Mouse (Mus musculus): ENCODE data around the gene Mettl27. TPM values are rescaled to one million over a fixed set of nuclear protein-coding genes. Genes with fewer than 3 reads are reported as not detected.
A peak's percentile ranks its signal among the peaks of the same experiment; 100 is the strongest.
"Not testable (repeated sequence)": the region's sequence is repeated elsewhere in the genome, so short reads cannot be mapped to it uniquely, and the experiment has no call there.

Mettl27 gene
- polyA plus RNA-seq, 1 experiment from 2014 or later, result 23.9 TPM

- 7% methylated on average over 19 of the region's 19 CpGs for WGBS
- ATAC-seq (ENCODE audit: insufficient read depth) (no peak), DNase-seq (peak; percentile 62)
- TF ChIP-seq CTCF (IDR thresholded peaks at IDR 0.05; ENCODE audit: low read depth), result no peak
- Histone ChIP-seq H3K4me1 (ENCODE audit: insufficient read depth) (peaks cover 22% of the 10 kb centered on the region), H3K27me3 (ENCODE audit: insufficient read depth, low read length) (peaks cover 9% of the 10 kb centered on the region), H3K4me3 (ENCODE audit: low read depth, low read length) (0 out of 2 replicates have a peak overlapping the region, but pooled peaks have one; percentile 2), H3K9me3 (ENCODE audit: low read depth, low read length) (no peaks in the 10 kb centered on the region), H3K9ac (peak overlapping the region; percentile 26; the same call in 1 of the 2 replicates), H3K27ac (ENCODE audit: low read depth) (peak overlapping the region; percentile 67), H3K36me3 (ENCODE audit: insufficient read depth) (no peaks in the 10 kb centered on the region), H3K4me2 (peak overlapping the region; percentile 42)
Observed at GRCm38 (mm10) chr5:134951053-134951884, 19.1 kb downstream of the Mettl27 start.

DNA sequence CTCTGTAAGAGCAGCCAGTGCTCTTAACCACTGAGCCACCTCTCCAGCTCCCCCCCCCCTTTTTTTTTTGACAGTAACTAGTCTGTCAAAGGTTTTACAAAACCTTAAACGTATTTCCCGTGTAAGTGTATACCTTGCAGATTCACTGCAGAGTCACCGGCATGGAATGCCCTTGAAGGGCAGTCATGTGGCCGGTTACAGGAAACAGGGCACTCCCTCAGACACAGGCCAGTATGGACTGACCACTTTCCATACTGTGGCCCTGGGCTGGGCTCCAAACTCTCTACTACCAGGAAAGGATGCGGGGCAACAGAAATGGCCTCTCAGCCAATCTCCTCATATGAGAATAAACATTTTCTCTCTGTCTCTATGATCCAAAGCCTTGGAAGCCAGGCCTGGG, 23.3 kb downstream of the Mettl27 start:
- Histone ChIP-seq H3K36me3 (ENCODE audit: insufficient read depth) (no peaks in the 10 kb centered on the region), H3K27me3 (ENCODE audit: insufficient read depth, low read length) (no peaks in the 10 kb centered on the region), H3K9me3 (ENCODE audit: low read depth, low read length) (no peaks in the 10 kb centered on the region), H3K4me2 (no peak overlapping the region), H3K9ac (no peak overlapping the region), H3K27ac (ENCODE audit: low read depth) (no peak overlapping the region), H3K4me3 (ENCODE audit: low read depth, low read length) (no peak overlapping the region), H3K4me1 (ENCODE audit: insufficient read depth) (peaks cover 9% of the 10 kb centered on the region)
- no peak for TF ChIP-seq CTCF (IDR thresholded peaks at IDR 0.05; ENCODE audit: low read depth)
- no peak for ATAC-seq (ENCODE audit: insufficient read depth)
- DNase-seq, result no peak
- WGBS, result 53% methylated on average over 5 of the region's 5 CpGs

DNA sequence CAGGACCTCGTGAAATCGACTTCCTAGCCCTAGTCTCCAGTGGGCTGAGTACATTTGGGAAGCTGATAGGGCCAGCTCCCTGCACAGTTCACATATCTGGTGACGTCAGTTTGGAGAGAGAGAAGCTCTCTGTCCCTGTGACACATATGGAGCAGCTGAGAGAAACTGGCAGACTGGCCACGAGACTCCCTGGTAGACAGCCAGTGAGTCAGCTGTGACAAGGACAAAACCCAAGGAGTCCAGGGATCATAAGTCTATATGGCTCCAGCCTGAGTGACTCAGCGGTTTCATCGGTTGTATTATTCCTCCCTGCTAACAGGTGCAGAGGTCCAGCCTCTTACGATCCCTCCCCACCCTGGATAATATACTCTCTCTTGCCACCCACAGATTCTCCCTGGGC, 26.9 kb downstream of the Mettl27 start:
- Histone ChIP-seq H3K4me2 (no peak overlapping the region), H3K27me3 (ENCODE audit: insufficient read depth, low read length) (no peaks in the 10 kb centered on the region), H3K27ac (ENCODE audit: low read depth) (no peak overlapping the region), H3K36me3 (ENCODE audit: insufficient read depth) (no peaks in the 10 kb centered on the region), H3K9ac (no peak overlapping the region), H3K4me3 (ENCODE audit: low read depth, low read length) (no peak overlapping the region), H3K9me3 (ENCODE audit: low read depth, low read length) (no peaks in the 10 kb centered on the region), H3K4me1 (ENCODE audit: insufficient read depth) (no peaks in the 10 kb centered on the region)
- DNase-seq, result no peak
- 60% methylated on average over 7 of the region's 7 CpGs for WGBS
- ATAC-seq (ENCODE audit: insufficient read depth), result no peak
- TF ChIP-seq CTCF (IDR thresholded peaks at IDR 0.05; ENCODE audit: low read depth), result no peak

DNA sequence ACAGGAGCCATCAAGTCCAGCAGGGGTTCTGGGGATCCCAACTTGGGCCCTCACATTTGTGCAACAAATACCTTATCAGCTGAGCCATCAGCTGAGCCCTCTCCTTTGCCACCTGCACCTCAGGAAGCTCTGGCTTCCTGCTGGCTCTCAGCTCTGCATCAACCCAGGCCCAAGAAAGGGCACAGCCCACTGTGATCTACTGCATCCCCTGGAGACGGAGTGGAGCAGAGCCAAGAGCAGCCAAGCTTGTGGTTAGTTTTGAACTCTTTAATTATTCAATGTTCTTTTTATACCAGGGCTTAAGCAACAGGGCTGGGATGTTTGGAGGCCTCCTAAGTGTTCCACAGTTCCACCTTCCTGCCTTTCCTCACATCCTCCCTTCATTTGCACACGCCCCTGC, 28.3 kb downstream of the Mettl27 start:
- no peak for DNase-seq
- no peaks in the 10 kb centered on the region for H3K4me1 ChIP-seq (ENCODE audit: insufficient read depth)
- no peak overlapping the region for H3K27ac ChIP-seq (ENCODE audit: low read depth)
- H3K4me2 ChIP-seq, result no peak overlapping the region
- 58% methylated on average over 2 of the region's 2 CpGs for WGBS
- ATAC-seq (ENCODE audit: insufficient read depth), result no peak
- H3K4me3 ChIP-seq (ENCODE audit: low read depth, low read length), result no peak overlapping the region
- no peaks in the 10 kb centered on the region for H3K9me3 ChIP-seq (ENCODE audit: low read depth, low read length)
- no peak for TF ChIP-seq CTCF (IDR thresholded peaks at IDR 0.05; ENCODE audit: low read depth)
- no peaks in the 10 kb centered on the region for H3K36me3 ChIP-seq (ENCODE audit: insufficient read depth)
- no peak overlapping the region for H3K9ac ChIP-seq
- no peaks in the 10 kb centered on the region for H3K27me3 ChIP-seq (ENCODE audit: insufficient read depth, low read length)

DNA sequence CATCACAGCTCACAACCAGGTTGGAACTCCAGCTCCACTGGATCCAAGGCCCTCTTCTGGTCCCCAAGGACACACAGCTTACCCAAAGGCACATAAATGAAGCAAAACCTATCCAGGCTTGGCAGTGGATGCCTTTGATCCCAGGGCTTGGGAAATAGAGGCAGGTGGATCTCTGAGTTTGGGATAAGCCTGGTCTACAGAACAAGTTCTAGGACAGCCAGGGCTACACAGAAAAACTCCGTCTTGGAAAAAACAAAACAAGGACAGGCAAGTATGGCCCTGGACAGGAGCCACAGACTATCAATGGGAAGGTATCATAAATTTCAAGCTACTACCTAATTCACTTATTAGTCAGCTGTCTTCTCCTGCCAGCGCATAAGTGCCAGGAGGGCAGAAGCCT, 29.4 kb downstream of the Mettl27 start:
- Histone ChIP-seq H3K9ac (no peak overlapping the region), H3K9me3 (ENCODE audit: low read depth, low read length) (no peaks in the 10 kb centered on the region), H3K36me3 (ENCODE audit: insufficient read depth) (no peaks in the 10 kb centered on the region), H3K27ac (ENCODE audit: low read depth) (no peak overlapping the region; the same call in 1 of the 2 replicates), H3K4me3 (ENCODE audit: low read depth, low read length) (no peak overlapping the region), H3K4me2 (no peak overlapping the region), H3K27me3 (ENCODE audit: insufficient read depth, low read length) (no peaks in the 10 kb centered on the region), H3K4me1 (ENCODE audit: insufficient read depth) (no peaks in the 10 kb centered on the region; the same call in 1 of the 2 replicates)
- 84% methylated on average over 2 of the region's 2 CpGs for WGBS
- no peak for TF ChIP-seq CTCF (IDR thresholded peaks at IDR 0.05; ENCODE audit: low read depth)
- ATAC-seq (ENCODE audit: insufficient read depth), result no peak
- DNase-seq, result no peak

DNA sequence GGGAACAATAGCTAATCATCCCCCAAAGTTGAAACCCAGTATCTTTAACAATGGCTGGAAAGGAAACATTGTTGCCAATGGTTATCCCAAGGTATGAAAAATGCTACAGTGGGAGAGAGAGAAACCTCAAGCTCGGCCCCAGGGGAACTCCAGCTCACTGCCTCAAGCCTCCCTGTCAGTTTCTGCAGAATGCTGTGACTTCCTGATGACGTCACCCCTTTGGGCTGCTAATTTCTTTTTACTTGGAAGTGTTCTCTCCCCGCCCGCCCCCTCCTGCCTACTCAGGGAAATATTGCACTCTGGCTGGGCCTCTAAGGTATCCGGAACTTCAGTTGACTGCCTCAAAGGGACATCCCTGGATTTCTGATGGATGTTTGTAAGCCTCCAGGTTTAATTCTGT, 31.4 kb downstream of the Mettl27 start:
- 0 out of 2 replicates have a peak, but pooled peaks have one; percentile 15 for ATAC-seq (ENCODE audit: insufficient read depth)
- Histone ChIP-seq H3K4me2 (no peak overlapping the region), H3K27ac (ENCODE audit: low read depth) (peak overlapping the region; percentile 1; the same call in 1 of the 2 replicates), H3K4me1 (ENCODE audit: insufficient read depth) (no peaks in the 10 kb centered on the region; the same call in 1 of the 2 replicates), H3K36me3 (ENCODE audit: insufficient read depth) (no peaks in the 10 kb centered on the region), H3K4me3 (ENCODE audit: low read depth, low read length) (no peak overlapping the region), H3K9me3 (ENCODE audit: low read depth, low read length) (no peaks in the 10 kb centered on the region), H3K9ac (no peak overlapping the region), H3K27me3 (ENCODE audit: insufficient read depth, low read length) (no peaks in the 10 kb centered on the region)
- 14% methylated on average over 5 of the region's 5 CpGs for WGBS
- TF ChIP-seq CTCF (IDR thresholded peaks at IDR 0.05; ENCODE audit: low read depth), result peak; percentile 29; the same call in 1 of the 2 replicates
- DNase-seq, result peak; percentile 78

- H3K9me3 ChIP-seq (ENCODE audit: low read depth, low read length); H3K27me3 ChIP-seq (ENCODE audit: insufficient read depth, low read length); H3K4me2 ChIP-seq; H3K9ac ChIP-seq; H3K4me3 ChIP-seq (ENCODE audit: low read depth, low read length); DNase-seq; H3K27ac ChIP-seq (ENCODE audit: low read depth); H3K36me3 ChIP-seq (ENCODE audit: insufficient read depth); H3K4me1 ChIP-seq (ENCODE audit: insufficient read depth); ATAC-seq (ENCODE audit: insufficient read depth): not testable (repeated sequence)
Observed at GRCm38 (mm10) chr5:134964655-134965054, 32.5 kb downstream of the Mettl27 start.

All from lung, embryonic 14.5 days (tissue).